Mouse (Mus musculus) lung, postnatal 0 days (tissue): ENCODE data around the gene Cdt1.

Experiments
- CTCF ChIP-seq: IDR thresholded peaks from 2 replicates; pipeline ENCODE4 v1.5.1; 2016; ENCODE audit warnings: antibody characterized with exemption, mild to moderate bottlenecking
- EP300 ChIP-seq: IDR thresholded peaks from 2 replicates; pipeline ENCODE4 v1.6.1; 2016; ENCODE audit warnings: antibody characterized with exemption, mild to moderate bottlenecking, control low read depth

GRCm38 (mm10) chr8:122556030-122557009, 11.5 kb upstream of the Cdt1 start:
- TF ChIP-seq CTCF: peak; percentile 42
- TF ChIP-seq EP300: no peak
